Mouse (Mus musculus) brown adipose tissue, adult 24 weeks (tissue): ENCODE measurements at regions not wholly inside any gene's neighbourhood (a gene's known extent, or its start where the extent isn't known, plus 50 kb on each side); places are given as distances from the start of the nearest gene placed in this dataset.

Source experiments
- H3K27ac ChIP-seq: fragments of 200-500 bp; replicated peaks from 2 replicates; pipeline ENCODE4 v1.5.1; 2012; ENCODE audit warnings: low read depth, mild to moderate bottlenecking, low read length
- H3K4me1 ChIP-seq: fragments of 200-500 bp; 2 replicates; pipeline ENCODE4 v1.6.1; 2012; ENCODE audit warnings: low read length, mixed read lengths; ENCODE audit not compliant: control insufficient read depth, insufficient read depth, insufficient read length
- H3K4me3 ChIP-seq: fragments of 200-500 bp; 2 replicates; pipeline ENCODE4 v1.5.1; 2012; ENCODE audit warnings: low read depth, mild to moderate bottlenecking, low read length, moderate library complexity; ENCODE audit not compliant: insufficient read depth

DNA sequence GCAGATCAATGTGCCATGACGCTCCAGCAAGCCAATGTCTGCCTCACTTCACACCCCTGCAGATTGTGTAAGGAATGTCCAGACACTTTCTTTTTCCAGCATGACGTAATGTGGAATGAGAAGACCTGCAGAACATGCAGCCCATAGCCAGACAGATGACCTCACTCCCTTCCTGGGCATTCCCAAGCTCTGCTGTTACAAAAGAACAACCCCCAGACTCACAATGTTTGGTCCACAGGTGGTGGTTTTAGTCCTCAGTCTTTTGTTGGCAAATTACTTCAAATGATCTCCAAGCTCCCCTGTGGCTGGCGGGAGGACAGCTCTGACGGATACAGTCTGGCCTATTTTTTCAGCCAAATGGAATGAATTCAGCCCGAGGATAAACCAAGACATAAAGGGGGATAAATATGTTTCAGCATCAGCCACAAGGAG, 95.6 kb upstream of the Tnc start:
- Histone ChIP-seq H3K27ac (no peak overlapping the region), H3K4me1 (no peaks in the 10 kb centered on the region), H3K4me3 (no peak overlapping the region)

DNA sequence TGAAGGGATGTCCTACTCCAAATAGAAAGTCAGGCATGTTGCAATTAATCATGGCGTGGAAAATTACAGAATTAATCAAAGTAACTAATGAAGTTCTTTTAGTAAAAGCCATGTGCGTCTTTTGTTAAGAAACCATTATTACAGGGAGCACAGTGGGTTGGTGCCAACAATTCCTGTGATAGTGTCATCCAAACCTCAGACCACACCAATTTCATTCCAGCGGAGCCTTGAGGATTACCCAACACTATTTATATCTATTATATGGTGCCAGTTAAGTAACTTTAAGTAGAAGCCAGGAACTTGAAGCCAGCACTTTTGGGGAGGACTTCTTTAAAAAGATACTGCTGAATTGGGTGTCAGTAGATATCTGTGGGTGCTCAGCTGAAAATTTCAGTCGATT, 93.0 kb upstream of the Tnc start:
- no peak overlapping the region for H3K4me3 ChIP-seq
- no peaks in the 10 kb centered on the region for H3K4me1 ChIP-seq
- H3K27ac ChIP-seq: no peak overlapping the region

DNA sequence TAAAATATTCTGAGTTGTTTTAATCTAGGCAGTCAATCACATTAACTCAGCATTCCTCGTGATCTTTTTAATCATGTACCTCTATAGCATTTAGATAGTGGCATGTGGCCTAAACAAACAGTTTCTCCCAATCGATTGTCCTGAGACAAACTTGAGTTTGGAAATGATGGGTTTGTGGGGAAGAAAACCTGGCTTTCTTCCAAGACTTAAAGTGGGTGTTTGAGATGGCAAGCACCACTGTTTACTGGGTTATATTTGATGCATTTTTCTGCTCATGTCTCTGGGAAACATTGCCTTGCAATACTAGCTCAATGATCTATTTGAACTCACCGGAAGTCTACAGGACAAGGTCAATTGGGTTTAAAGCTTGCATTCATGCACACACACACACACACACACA, 88.2 kb upstream of the Tnc start:
- Histone ChIP-seq H3K4me1 (no peaks in the 10 kb centered on the region), H3K27ac (no peak overlapping the region), H3K4me3 (no peak overlapping the region)

DNA sequence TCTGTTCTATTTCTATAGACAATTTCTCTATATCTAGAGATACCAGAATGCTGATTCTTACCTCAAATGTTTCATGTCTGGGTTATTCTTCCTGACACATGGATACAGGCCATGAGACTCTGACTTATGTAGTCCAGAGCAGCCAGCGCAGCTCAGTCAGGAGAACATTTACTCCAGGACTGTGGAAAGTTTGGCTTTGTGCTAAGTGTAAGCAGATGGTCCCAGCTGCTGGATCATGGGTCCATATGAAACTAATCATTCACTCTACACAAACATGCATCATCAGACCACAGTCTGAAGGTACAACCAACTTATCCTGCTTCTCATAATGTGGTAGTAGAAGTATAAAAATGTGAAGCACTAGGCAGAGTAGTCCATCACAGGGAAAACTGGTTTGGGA, 82.5 kb upstream of the Tnc start:
- no peaks in the 10 kb centered on the region for H3K4me1 ChIP-seq
- no peak overlapping the region for H3K27ac ChIP-seq
- H3K4me3 ChIP-seq: no peak overlapping the region

DNA sequence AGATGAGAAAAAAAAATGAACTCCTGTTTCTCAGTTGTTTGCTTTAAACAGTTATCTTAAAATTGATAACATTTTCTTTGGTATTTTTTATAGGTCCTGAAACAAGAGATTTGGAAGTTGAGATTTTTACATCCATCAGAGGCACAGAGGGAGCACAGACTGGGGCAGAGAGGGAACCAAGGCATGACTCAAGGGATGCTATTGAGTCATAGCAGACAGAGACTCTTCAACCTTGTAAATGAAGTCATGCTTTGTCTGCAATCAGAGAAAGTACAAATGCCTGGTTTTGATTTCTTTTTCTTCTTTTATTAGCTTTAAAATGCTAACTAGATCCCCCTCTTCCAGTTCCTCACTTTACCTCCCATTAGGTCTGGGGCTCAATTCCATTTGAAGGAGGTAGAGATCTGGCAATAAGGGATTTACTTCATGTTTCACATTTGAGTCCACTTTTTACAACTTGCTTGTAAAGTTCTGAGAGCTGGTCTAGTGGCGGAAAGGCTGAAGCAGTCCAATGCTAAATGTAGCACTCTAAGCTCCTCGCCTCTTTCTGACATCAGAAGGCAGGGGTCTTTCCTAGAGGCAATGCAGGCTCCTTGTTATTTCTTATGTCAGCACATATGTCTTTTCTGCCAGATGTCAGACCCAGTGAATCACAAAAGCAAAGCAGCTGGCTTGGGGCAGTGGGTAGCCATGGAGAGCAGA, 77.7 kb upstream of the Tnc start:
- Histone ChIP-seq H3K27ac (no peak overlapping the region), H3K4me3 (no peak overlapping the region), H3K4me1 (no peaks in the 10 kb centered on the region)

DNA sequence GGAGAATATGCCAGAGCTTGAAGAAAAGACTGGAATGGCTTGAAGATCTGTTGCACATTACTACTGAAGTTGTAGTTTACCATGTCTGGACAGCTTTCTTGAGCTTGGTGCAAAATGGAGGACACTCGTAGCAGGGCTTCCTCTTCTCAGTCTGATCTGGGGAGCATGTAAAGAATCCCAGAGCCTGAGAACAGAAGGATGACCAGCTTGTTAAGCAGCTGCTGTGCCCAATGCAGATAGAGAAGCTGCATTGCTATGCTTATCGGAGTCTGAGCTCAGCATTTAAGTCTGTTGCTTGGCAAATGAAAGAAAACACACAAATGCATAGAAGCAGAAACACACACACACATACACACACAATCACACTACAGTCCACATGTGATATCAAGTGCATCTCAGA, 76.9 kb upstream of the Tnc start:
- no peaks in the 10 kb centered on the region for H3K4me1 ChIP-seq
- H3K4me3 ChIP-seq: no peak overlapping the region
- no peak overlapping the region for H3K27ac ChIP-seq

DNA sequence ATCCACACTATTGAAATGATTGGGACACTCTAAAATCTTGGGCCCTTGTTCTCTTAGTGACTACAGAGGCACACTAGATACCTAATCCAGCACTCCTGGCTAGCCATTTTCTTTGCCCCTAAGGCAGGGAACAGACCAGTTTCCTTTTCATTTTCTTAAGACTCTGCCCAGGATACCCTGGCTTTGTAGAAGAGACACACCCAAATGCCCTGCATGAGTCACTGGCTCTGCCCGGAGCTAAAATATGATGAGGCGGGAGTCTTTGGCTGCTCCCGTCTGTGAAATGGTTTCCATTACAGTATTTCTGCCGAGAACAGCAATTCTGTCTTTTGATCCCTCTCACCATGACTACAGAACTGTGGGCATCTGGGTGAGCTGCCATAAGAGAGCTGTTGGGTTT, 51.4 kb upstream of the Tnc start:
- Histone ChIP-seq H3K4me1 (no peaks in the 10 kb centered on the region), H3K27ac (no peak overlapping the region), H3K4me3 (no peak overlapping the region)
